12 mouse cellular contexts compared by ENCODE assay signal in genomic region chr7:69581668-69582067, GRCm38 (mm10).
"Had no signal": no experiment of that assay in that cellular context is flagged by ENCODE, and none has a peak within 500 bp of the region (broad histone marks: within the 10 kb centered on the region; RNA-seq: fewer than 3 reads in every experiment).

No protein-coding gene starts in this region.

- H3K9ac ChIP-seq: limb, embryonic 15.5 days; liver, embryonic 12.5 days; lung, embryonic 14.5 days; midbrain, embryonic 13.5 days; neural tube, embryonic 13.5 days had no signal

- H3K9me3 ChIP-seq: limb, embryonic 15.5 days; liver, embryonic 12.5 days; midbrain, embryonic 13.5 days; neural tube, embryonic 13.5 days had no signal

- DNase-seq: kidney, adult 8-10 months; kidney, postnatal 36 days; layer of hippocampus, adult 9-11 months; layer of hippocampus, postnatal 36 days; lung, embryonic 14.5 days; lung, postnatal 10 days; lung, postnatal 4 days had no signal

- H3K4me2 ChIP-seq: limb, embryonic 15.5 days; liver, embryonic 12.5 days; lung, embryonic 14.5 days; midbrain, embryonic 13.5 days; neural tube, embryonic 13.5 days had no signal

- H3K27ac ChIP-seq: limb, embryonic 15.5 days; liver, embryonic 12.5 days; midbrain, embryonic 13.5 days; neural tube, embryonic 13.5 days had no signal

- H3K4me3 ChIP-seq: limb, embryonic 15.5 days; liver, embryonic 12.5 days; midbrain, embryonic 13.5 days; neural tube, embryonic 13.5 days had no signal

- H3K36me3 ChIP-seq: limb, embryonic 15.5 days; liver, embryonic 12.5 days; midbrain, embryonic 13.5 days; neural tube, embryonic 13.5 days had no signal

- H3K27me3 ChIP-seq: limb, embryonic 15.5 days; liver, embryonic 12.5 days had no signal

- ATAC-seq: intestine, postnatal 0 days; liver, embryonic 12.5 days; midbrain, embryonic 13.5 days had no signal

- H3K4me1 ChIP-seq: limb, embryonic 15.5 days; liver, embryonic 12.5 days had no signal
